In the genomic region with DNA sequence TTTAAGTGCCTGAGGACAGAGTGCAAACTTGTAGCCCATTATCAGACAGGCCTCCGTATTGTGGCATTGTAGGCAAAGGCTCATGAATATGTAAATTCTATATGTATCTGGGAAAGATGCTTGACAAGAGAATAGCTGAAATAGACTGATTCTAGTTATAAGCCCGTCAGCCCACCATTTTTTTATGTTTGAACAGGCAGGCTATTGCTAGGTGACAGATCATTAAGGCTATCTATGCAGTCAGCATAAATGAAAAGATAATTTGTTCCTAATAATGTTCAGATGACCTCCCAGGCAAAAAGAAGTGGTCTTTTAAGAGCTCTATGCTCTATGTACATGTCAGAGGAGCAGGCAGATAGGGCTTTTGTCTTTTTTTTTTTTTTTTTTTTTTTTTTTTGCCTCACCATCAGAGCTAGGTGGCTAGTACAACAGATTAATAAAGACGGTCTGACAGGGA, we compare ENCODE assay signal across 20 mouse cellular contexts.
DNase-seq lines count a peak whose midpoint lies in the region; ATAC-seq lines count a peak whose summit lies in the region.
"Had no signal": no experiment of that assay in that cellular context is flagged by ENCODE, and none has a peak within 500 bp of the region (broad histone marks: within the 10 kb centered on the region; RNA-seq: fewer than 3 reads in every experiment).

No protein-coding gene starts in this region.

- peak; percentile 6 for DNase-seq in hindbrain, embryonic 11.5 days (ENCODE audit: low spot score)
- DNase-seq in hindbrain, embryonic 10.5 days (ENCODE audit: low spot score), result no peak
- DNase-seq in retina, postnatal 1 day, result peak; percentile 40
- no peak for DNase-seq in kidney, adult 9 months
- DNase-seq in adrenal gland, adult (ENCODE audit: inconsistent age in 2 of 2, low spot score in 1 of 2), result no peak
- DNase-seq: adrenal gland, postnatal 10 days; cerebellum, adult 2 months; kidney, adult 11 months; kidney, postnatal 10 days; lung, embryonic 14.5 days; right cerebral cortex, postnatal 25 days had no signal

- no peak overlapping the region for H3K4me2 ChIP-seq in hindbrain, embryonic 11.5 days (replicated peaks; ENCODE audit: low read depth, low read length)
- no peak overlapping the region for H3K4me2 ChIP-seq in forebrain, embryonic 16.5 days (ENCODE audit: low read length)
- no peak overlapping the region for H3K4me2 ChIP-seq in midbrain, embryonic 12.5 days (replicated peaks)
- H3K4me2 ChIP-seq: embryonic facial prominence, embryonic 13.5 days; heart, embryonic 15.5 days; liver, embryonic 12.5 days; lung, embryonic 14.5 days had no signal

- 38% methylated on average over 3 of the region's 3 CpGs for WGBS in hindbrain, embryonic 11.5 days
- WGBS in hindbrain, embryonic 10.5 days, result 50% methylated on average over 3 of the region's 3 CpGs
- WGBS in forebrain, embryonic 16.5 days, result 26% methylated on average over 3 of the region's 3 CpGs
- 27% methylated on average over 3 of the region's 3 CpGs for WGBS in midbrain, embryonic 12.5 days

- no peak overlapping the region for H3K9ac ChIP-seq in hindbrain, embryonic 11.5 days (ENCODE audit: low read depth, low read length)
- H3K9ac ChIP-seq in forebrain, embryonic 16.5 days (replicated peaks; ENCODE audit: low read depth, low read length), result no peak overlapping the region
- H3K9ac ChIP-seq in midbrain, embryonic 12.5 days (replicated peaks), result no peak overlapping the region
- H3K9ac ChIP-seq: embryonic facial prominence, embryonic 13.5 days; heart, embryonic 15.5 days; liver, embryonic 12.5 days; lung, embryonic 14.5 days had no signal

- H3K4me3 ChIP-seq in hindbrain, embryonic 11.5 days (ENCODE audit: low read depth, low read length), result no peak overlapping the region
- no peak overlapping the region for H3K4me3 ChIP-seq in hindbrain, embryonic 10.5 days
- no peak overlapping the region for H3K4me3 ChIP-seq in forebrain, embryonic 16.5 days (replicated peaks; ENCODE audit: low read length)
- H3K4me3 ChIP-seq in midbrain, embryonic 12.5 days, result no peak overlapping the region
- H3K4me3 ChIP-seq: embryonic facial prominence, embryonic 13.5 days; heart, embryonic 15.5 days; layer of hippocampus, adult 2 months; left cerebral cortex, adult 2 months; liver, embryonic 12.5 days had no signal

- no peak overlapping the region for H3K27ac ChIP-seq in hindbrain, embryonic 11.5 days (ENCODE audit: low read depth, low read length)
- no peak overlapping the region for H3K27ac ChIP-seq in hindbrain, embryonic 10.5 days
- H3K27ac ChIP-seq in forebrain, embryonic 16.5 days (ENCODE audit: low read length), result no peak overlapping the region
- H3K27ac ChIP-seq in midbrain, embryonic 12.5 days (replicated peaks), result no peak overlapping the region
- H3K27ac ChIP-seq: embryonic facial prominence, embryonic 13.5 days; heart, embryonic 15.5 days; layer of hippocampus, adult 2 months; left cerebral cortex, adult 2 months; liver, embryonic 12.5 days; macrophage; stomach, postnatal 0 days had no signal

- H3K36me3 ChIP-seq in hindbrain, embryonic 11.5 days (ENCODE audit: control insufficient read depth, insufficient read depth, low read length), result no peaks in the 10 kb centered on the region
- no peaks in the 10 kb centered on the region for H3K36me3 ChIP-seq in hindbrain, embryonic 10.5 days
- no peaks in the 10 kb centered on the region for H3K36me3 ChIP-seq in forebrain, embryonic 16.5 days (ENCODE audit: control insufficient read depth, insufficient read depth)
- H3K36me3 ChIP-seq in midbrain, embryonic 12.5 days, result no peaks in the 10 kb centered on the region
- H3K36me3 ChIP-seq: embryonic facial prominence, embryonic 13.5 days; heart, embryonic 15.5 days; liver, embryonic 12.5 days had no signal

- no peaks in the 10 kb centered on the region for H3K9me3 ChIP-seq in hindbrain, embryonic 11.5 days (ENCODE audit: control insufficient read depth, low read length)
- H3K9me3 ChIP-seq in hindbrain, embryonic 10.5 days, result no peaks in the 10 kb centered on the region
- H3K9me3 ChIP-seq in forebrain, embryonic 16.5 days (ENCODE audit: control insufficient read depth, low read length), result no peaks in the 10 kb centered on the region
- no peaks in the 10 kb centered on the region for H3K9me3 ChIP-seq in midbrain, embryonic 12.5 days
- H3K9me3 ChIP-seq: embryonic facial prominence, embryonic 13.5 days; heart, embryonic 15.5 days; liver, embryonic 12.5 days had no signal

- ATAC-seq in hindbrain, embryonic 11.5 days (ENCODE audit: low FRiP score), result peak; percentile 94
- peak; percentile 49; the same call in 1 of the 2 replicates for ATAC-seq in forebrain, embryonic 16.5 days
- ATAC-seq in midbrain, embryonic 12.5 days (ENCODE audit: low FRiP score, low read depth), result peak; percentile 80
- ATAC-seq: liver, embryonic 12.5 days had no signal

- no peaks in the 10 kb centered on the region for H3K4me1 ChIP-seq in hindbrain, embryonic 11.5 days (replicated peaks; ENCODE audit: control insufficient read depth, insufficient read depth, low read length)
- H3K4me1 ChIP-seq in hindbrain, embryonic 10.5 days (replicated peaks), result no peaks in the 10 kb centered on the region
- H3K4me1 ChIP-seq in forebrain, embryonic 16.5 days (replicated peaks; ENCODE audit: control insufficient read depth, insufficient read depth, low read length), result no peaks in the 10 kb centered on the region
- no peaks in the 10 kb centered on the region for H3K4me1 ChIP-seq in midbrain, embryonic 12.5 days
- H3K4me1 ChIP-seq: embryonic facial prominence, embryonic 13.5 days; heart, embryonic 15.5 days; liver, embryonic 12.5 days had no signal

- H3K27me3 ChIP-seq in hindbrain, embryonic 11.5 days (ENCODE audit: control insufficient read depth, insufficient read depth, low read length), result no peaks in the 10 kb centered on the region
- no peaks in the 10 kb centered on the region for H3K27me3 ChIP-seq in hindbrain, embryonic 10.5 days (ENCODE audit: insufficient read depth, poor library complexity, severe bottlenecking)
- no peaks in the 10 kb centered on the region for H3K27me3 ChIP-seq in forebrain, embryonic 16.5 days (replicated peaks; ENCODE audit: control insufficient read depth, insufficient read depth, low read length)
- no peaks in the 10 kb centered on the region for H3K27me3 ChIP-seq in midbrain, embryonic 12.5 days
- H3K27me3 ChIP-seq: embryonic facial prominence, embryonic 13.5 days; heart, embryonic 15.5 days; liver, embryonic 12.5 days had no signal

Comparison
In these comparisons a context has a peak if more than half of its experiments do, and no peak if none do; other contexts are left out.
1. DNase-seq: peak in hindbrain, embryonic 11.5 days (single experiment) and retina, postnatal 1 day (single experiment); none in hindbrain, embryonic 10.5 days (single experiment), kidney, adult 9 months (single experiment) and adrenal gland, adult (0 of 2).
2. Peak in every context shown above with its lines, with median percentiles within 50 percentile points of each other: ATAC-seq.